Mouse (Mus musculus) 3134 (cell line): Measurements from ENCODE around the gene C87977.
"Not testable (repeated sequence)": the region's sequence is repeated elsewhere in the genome, so short reads cannot be mapped to it uniquely, and the experiment has no call there.

Source experiments
- DNase-seq: peaks from one replicate; pipeline ENCODE4 v3.0.0-alpha.2; 2011; ENCODE audit warnings: low spot score; ENCODE audit not compliant: insufficient read length; ENCODE audit errors: extremely low read depth

Gene C87977

DNA sequence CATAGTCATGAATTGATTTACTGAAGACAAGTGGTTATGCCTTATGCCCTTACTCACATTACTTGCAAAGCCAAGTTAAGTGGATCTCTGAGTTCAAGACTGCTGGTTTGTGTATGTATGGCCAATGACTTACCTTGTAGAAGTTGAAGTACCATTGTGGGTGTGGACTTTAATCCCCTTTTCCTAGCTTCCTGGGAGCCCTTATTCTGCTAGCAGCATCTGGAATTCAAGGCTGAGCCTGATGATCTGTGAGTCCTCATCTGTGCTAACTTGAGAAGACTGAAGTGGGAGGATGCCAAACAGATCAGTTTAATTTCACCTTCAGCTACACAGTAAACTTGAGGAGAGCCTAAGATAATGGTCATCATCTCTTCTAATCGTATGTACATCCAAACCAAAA, at the start of gene C87977:
C87977 (minus strand) TSS at position 101 of the 400 bp plus-strand sequence.
- not testable (repeated sequence) for DNase-seq

DNA sequence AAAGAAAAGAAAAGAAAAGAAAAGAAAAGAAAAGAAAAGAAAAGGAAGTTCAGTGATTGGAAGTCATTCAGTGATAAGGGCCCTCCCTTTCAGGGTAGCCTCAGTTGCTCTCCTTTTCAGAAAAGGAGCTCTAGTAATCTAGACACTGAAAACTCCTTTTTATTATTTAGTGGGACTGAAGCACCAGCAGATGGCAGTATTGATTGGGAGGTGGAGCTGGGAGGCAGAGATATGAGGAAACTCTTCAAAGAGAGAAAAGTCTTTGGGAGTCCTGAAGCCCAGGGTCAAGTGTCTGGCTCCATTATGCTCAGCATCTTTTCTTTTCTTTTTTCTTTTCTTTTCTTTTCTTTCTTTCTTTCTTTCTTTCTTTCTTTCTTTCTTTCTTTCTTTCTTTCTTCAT, 41.6 kb upstream of the C87977 start:
- not testable (repeated sequence) for DNase-seq

DNA sequence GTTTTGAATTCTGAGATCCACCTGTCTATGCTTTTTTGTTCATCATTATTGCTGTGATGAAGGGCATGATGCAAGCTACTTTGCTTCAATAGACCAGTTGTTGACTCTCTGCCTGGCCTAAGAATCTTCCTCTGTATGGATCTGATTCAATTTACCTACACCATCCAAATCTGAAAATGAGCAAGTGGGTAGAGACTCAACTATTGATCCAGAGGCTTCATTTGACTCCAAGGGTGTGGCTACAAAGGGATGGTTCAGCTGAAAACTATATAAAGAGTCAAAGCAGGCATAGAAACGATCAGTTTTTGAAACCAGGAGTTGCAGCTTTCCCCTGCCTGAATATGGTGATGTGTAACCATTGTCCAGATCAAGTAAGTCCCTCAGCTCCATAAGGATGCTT, 22.7 kb downstream of the C87977 start, which contains the start of gene Oog2:
Oog2 (plus strand) TSS at position 301 of the 400 bp plus-strand sequence.
- DNase-seq, result no peak

DNA sequence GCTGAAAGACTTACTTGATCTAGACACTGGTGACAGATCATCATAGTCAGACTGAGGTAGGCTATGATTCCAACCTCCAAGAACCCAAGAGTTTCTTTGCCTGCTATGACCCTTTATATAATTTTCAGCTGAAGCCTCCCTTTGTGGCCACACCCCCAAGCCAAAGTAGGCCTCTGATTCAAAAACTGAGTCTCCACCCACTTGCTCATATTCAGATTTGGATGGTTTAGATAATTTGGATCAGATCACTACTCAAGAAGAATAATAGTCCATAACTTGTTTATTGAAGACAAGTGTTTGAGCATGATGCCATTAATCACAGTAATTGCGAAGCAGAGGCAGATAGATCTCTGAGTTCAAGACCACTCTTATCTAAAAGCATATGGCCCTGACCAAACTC, 50.6 kb downstream of the C87977 start, which contains the start of gene Oog3:
Oog3 (minus strand) TSS at position 101 of the 400 bp plus-strand sequence.
- DNase-seq, result no peak
